Mouse (Mus musculus) small intestine, adult 2 months (tissue): ENCODE results near the gene Jup. TPM values are rescaled to one million over a fixed set of nuclear protein-coding genes. Genes with fewer than 3 reads are reported as not detected.
"Not testable (repeated sequence)": the region's sequence is repeated elsewhere in the genome, so short reads cannot be mapped to it uniquely, and the experiment has no call there.

Experiments used
- H3K27ac ChIP-seq: fragments of 200-500 bp; 2 replicates; pipeline ENCODE4 v1.5.1; 2012; ENCODE audit warnings: low read depth, low read length, control low read depth, inconsistent platforms; ENCODE audit not compliant: insufficient read depth
- H3K27me3 ChIP-seq: fragments of 200-500 bp; 2 replicates; pipeline ENCODE4 v1.6.1; 2012; ENCODE audit warnings: mild to moderate bottlenecking, moderate library complexity, low read length, inconsistent platforms; ENCODE audit not compliant: control insufficient read depth, insufficient read depth
- H3K36me3 ChIP-seq: fragments of 200-500 bp; 2 replicates; pipeline ENCODE4 v1.6.1; 2012; ENCODE audit warnings: mild to moderate bottlenecking, low read length, control low read depth, inconsistent platforms; ENCODE audit not compliant: control insufficient read depth, insufficient read depth
- H3K4me1 ChIP-seq: fragments of 200-500 bp; 2 replicates; pipeline ENCODE4 v1.6.1; 2012; ENCODE audit warnings: low read length, inconsistent platforms, mixed read lengths; ENCODE audit not compliant: control insufficient read depth, insufficient read depth, insufficient read length
- H3K4me3 ChIP-seq: fragments of 200-500 bp; 2 replicates; pipeline ENCODE4 v1.5.1; 2012; ENCODE audit warnings: low read depth, mild to moderate bottlenecking, control low read depth, inconsistent platforms, low read length, moderate library complexity
- CTCF ChIP-seq: fragments of 200-500 bp; IDR thresholded peaks from 2 replicates; pipeline ENCODE4 v1.5.1; 2012; ENCODE audit warnings: low read depth, mild to moderate bottlenecking, control low read depth, inconsistent platforms, low read length, moderate library complexity, mixed read lengths; ENCODE audit not compliant: insufficient replicate concordance, insufficient read length; ENCODE audit errors: extremely low read depth
- POLR2A ChIP-seq: fragments of 200-500 bp; IDR thresholded peaks from 2 replicates; pipeline ENCODE4 v1.6.1; 2012; ENCODE audit warnings: low read depth, mild to moderate bottlenecking, control low read depth, inconsistent platforms, low read length, moderate library complexity
- WGBS: fragments of 180-500 bp; shearing (Covaris S2); methylation state at CpG from one replicate; pipeline ENCODE4 v1.1.7; 2018; 5-methylcytosine and 5-hydroxymethylcytosine counted together
- polyA plus RNA-seq: library from polyadenylated mRNA; depleted of rRNA; stranded (reverse); fragments of >200 nt; gene quantifications from 2 replicates; pipeline ENCODE4 v1.2.3, GENCODE M21; 2012

Gene Jup
- polyA plus RNA-seq, 1 experiment: 689 TPM

GRCm38 (mm10) chr11:100332766-100333515 lies 64.6 kb downstream of the Jup start:
- WGBS: 58% methylated on average over 9 of the region's 9 CpGs
- Histone ChIP-seq H3K36me3 (no peaks in the 10 kb centered on the region), H3K4me3 (no peak overlapping the region), H3K4me1 (no peaks in the 10 kb centered on the region), H3K27ac (no peak overlapping the region), H3K27me3 (no peaks in the 10 kb centered on the region)
- TF ChIP-seq POLR2A (no peak), CTCF (no peak)

GRCm38 (mm10) chr11:100330816-100331375 lies 66.7 kb downstream of the Jup start:
- 47% methylated on average over 8 of the region's 8 CpGs for WGBS
- not testable (repeated sequence) for H3K4me3 ChIP-seq, H3K27me3 ChIP-seq, H3K36me3 ChIP-seq, H3K4me1 ChIP-seq, H3K27ac ChIP-seq

- no peak overlapping the region for H3K4me3 ChIP-seq
- TF ChIP-seq POLR2A (no peak), CTCF (no peak)
- H3K4me1 ChIP-seq: no peaks in the 10 kb centered on the region
- H3K27ac ChIP-seq: no peak overlapping the region
- no peaks in the 10 kb centered on the region for H3K27me3 ChIP-seq
- no peaks in the 10 kb centered on the region for H3K36me3 ChIP-seq
- WGBS: 59% methylated on average over 16 of the region's 16 CpGs
These were observed 67.3 kb downstream of the Jup start for GRCm38 (mm10) chr11:100330235-100330634.

DNA sequence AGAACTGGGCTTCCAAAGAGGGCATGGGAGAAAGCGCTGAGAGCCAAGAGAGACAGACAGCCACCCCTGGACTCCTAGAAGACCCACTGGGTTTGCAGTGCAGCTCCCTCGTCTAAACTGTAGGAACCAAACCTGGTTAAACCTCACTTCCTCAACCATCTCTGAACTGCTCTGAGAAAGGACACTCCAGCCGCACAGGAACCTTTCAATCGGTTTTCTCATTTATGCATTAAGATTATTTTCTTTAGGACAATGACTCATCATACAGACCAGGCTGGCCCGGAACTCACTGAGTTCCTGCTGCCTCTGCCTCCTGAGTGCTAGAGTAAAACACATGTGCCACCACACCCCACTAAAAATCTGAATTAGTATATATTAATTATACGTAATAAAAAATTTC lies 69.8 kb downstream of the Jup start:
- H3K4me1 ChIP-seq: no peaks in the 10 kb centered on the region
- peaks cover 2% of the 10 kb centered on the region; the same call in 1 of the 2 replicates for H3K36me3 ChIP-seq
- TF ChIP-seq POLR2A (no peak), CTCF (no peak)
- H3K27ac ChIP-seq: no peak overlapping the region
- WGBS: 63% methylated on average over 6 of the region's 6 CpGs
- H3K4me3 ChIP-seq: no peak overlapping the region
- H3K27me3 ChIP-seq: no peaks in the 10 kb centered on the region

- Histone ChIP-seq H3K36me3 (peaks cover 4% of the 10 kb centered on the region), H3K27me3 (no peaks in the 10 kb centered on the region), H3K27ac (no peak overlapping the region), H3K4me3 (no peak overlapping the region), H3K4me1 (peaks cover 2% of the 10 kb centered on the region; the same call in 1 of the 2 replicates)
- 79% methylated on average over 11 of the region's 11 CpGs for WGBS
- no peak for TF ChIP-seq CTCF
- no peak for TF ChIP-seq POLR2A
These were observed 70.2 kb downstream of the Jup start for GRCm38 (mm10) chr11:100327316-100327715.

GRCm38 (mm10) chr11:100325062-100325629 lies 72.4 kb downstream of the Jup start:
- H3K27me3 ChIP-seq: no peaks in the 10 kb centered on the region
- 62% methylated on average over 11 of the region's 11 CpGs for WGBS
- no peak overlapping the region for H3K4me3 ChIP-seq
- TF ChIP-seq CTCF: no peak
- TF ChIP-seq POLR2A: no peak
- peaks cover 20% of the 10 kb centered on the region for H3K36me3 ChIP-seq
- peaks cover 3% of the 10 kb centered on the region; the same call in 1 of the 2 replicates for H3K4me1 ChIP-seq
- no peak overlapping the region for H3K27ac ChIP-seq

DNA sequence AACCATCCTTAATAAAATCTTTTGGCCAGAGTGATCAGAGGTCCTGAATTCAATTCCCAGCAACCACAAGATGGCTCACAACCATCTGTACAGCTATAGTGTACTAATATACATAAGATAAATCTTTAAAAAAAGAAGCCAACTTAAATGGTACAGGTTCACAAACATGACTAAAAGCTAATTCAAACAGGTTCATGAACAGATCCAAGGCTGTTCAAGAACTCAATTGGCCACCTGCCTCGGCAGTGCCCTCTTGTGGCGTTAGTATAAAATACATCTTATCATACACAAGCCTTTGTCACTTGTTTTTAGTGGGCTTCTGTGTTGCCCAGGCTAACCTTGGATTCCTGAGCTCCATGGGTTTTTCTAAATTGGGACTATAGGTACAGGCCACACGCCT lies 74.0 kb downstream of the Jup start:
- no peaks in the 10 kb centered on the region for H3K27me3 ChIP-seq
- 25% methylated on average over 3 of the region's 3 CpGs for WGBS
- no peak overlapping the region for H3K4me3 ChIP-seq
- TF ChIP-seq POLR2A: no peak
- TF ChIP-seq CTCF: peak; percentile 55; the same call in 1 of the 2 replicates
- peaks cover 20% of the 10 kb centered on the region for H3K36me3 ChIP-seq
- peaks cover 3% of the 10 kb centered on the region; the same call in 1 of the 2 replicates for H3K4me1 ChIP-seq
- H3K27ac ChIP-seq: no peak overlapping the region
